Mouse (Mus musculus): ENCODE data around the gene Epgn. TPM values are rescaled to one million over a fixed set of nuclear protein-coding genes. Genes with fewer than 3 reads are reported as not detected.

Gene Epgn
- total RNA-seq (2023) = not detected

GRCm38 (mm10) chr5:91027164-91027563 lies at the start of gene Epgn:
TSS of gene Epgn (plus strand) at chr5:91027464.

DNA sequence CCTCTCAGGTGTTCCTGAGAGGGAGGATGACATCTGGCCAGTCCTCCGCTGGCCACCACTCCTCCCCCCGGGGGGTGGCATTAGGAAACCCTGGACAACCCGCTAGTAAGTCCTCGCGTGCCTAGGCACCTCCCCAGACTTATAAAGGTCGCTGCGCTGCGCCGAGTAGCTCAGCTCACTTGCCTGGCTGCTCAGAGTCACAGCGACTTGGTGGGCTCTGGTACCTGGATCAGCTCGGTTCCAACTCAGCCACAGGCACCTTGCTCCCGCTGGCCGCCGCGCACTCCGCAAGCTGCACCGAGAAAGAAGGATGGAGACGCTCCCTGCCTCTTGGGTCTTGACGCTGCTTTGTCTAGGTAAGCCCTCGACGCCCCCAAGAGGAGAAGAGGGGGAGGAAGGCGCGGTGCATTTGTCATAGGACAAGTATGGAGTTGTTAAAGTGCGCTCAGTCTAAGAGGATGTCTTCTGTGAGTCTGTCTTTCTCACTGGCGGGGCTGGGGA lies 47.2 kb downstream of the Epgn start, which contains the start of gene Ereg:
TSS of gene Ereg (plus strand) at position 173 of the 501 bp plus-strand sequence.

Other genes starting within 250 kb of the Epgn start
- gene Cxcl3, start 241.4 kb upstream of the Epgn start, total RNA-seq (2023) = under 1 TPM in 1 of 2 experiments, not detected in 1; 0.31 TPM
- gene Cxcl15, start 232.9 kb upstream of the Epgn start, total RNA-seq (2023) = not detected
- gene Cxcl1, start 136.2 kb upstream of the Epgn start, total RNA-seq (2023) = 1 to 10 TPM; 2.6 to 6.0 TPM
- 100 to 1,000 TPM; 252 to 437 TPM for gene Cxcl2, start 123.6 kb upstream of the Epgn start, total RNA-seq (2023)
- 1 to 10 TPM; 2.3 to 4.8 TPM for gene Mthfd2l, start 96.3 kb upstream of the Epgn start, total RNA-seq (2023)
- not detected for gene Ereg, start 47.2 kb downstream of the Epgn start, total RNA-seq (2023)
- gene Areg, start 112.1 kb downstream of the Epgn start, total RNA-seq (2023) = 1 to 10 TPM; 1.9 to 2.5 TPM

All from monocyte, adult 59 days (primary cell).